Mouse (Mus musculus) small intestine, adult 2 months (tissue): ENCODE measurements around the gene Samd4.

Experiments used
- CTCF ChIP-seq: fragments of 200-500 bp; IDR thresholded peaks from 2 replicates; pipeline ENCODE4 v1.5.1; 2012; ENCODE audit warnings: low read depth, mild to moderate bottlenecking, control low read depth, inconsistent platforms, low read length, moderate library complexity, mixed read lengths; ENCODE audit not compliant: insufficient replicate concordance, insufficient read length; ENCODE audit errors: extremely low read depth
- POLR2A ChIP-seq: fragments of 200-500 bp; IDR thresholded peaks from 2 replicates; pipeline ENCODE4 v1.6.1; 2012; ENCODE audit warnings: low read depth, mild to moderate bottlenecking, control low read depth, inconsistent platforms, low read length, moderate library complexity

- TF ChIP-seq CTCF: no peak
- TF ChIP-seq POLR2A: no peak
These were observed 15.3 kb downstream of the Samd4 start for GRCm38 (mm10) chr14:46897953-46898352.
